Mouse (Mus musculus) limb, embryonic 10.5 days (tissue): ENCODE data around the gene Erich4. TPM values are rescaled to one million over a fixed set of nuclear protein-coding genes. Genes with fewer than 3 reads are reported as not detected.

Source experiments
- DNase-seq: peaks from one replicate; pipeline ENCODE4 v3.0.0-alpha.2; 2017; ENCODE audit warnings: low spot score
- H3K27ac ChIP-seq: fragments of 300-500 bp; sonication (generic); 2 replicates; pipeline ENCODE4 v1.5.1; 2016; ENCODE audit warnings: mild to moderate bottlenecking
- H3K27me3 ChIP-seq: fragments of 300-500 bp; sonication (generic); 2 replicates; pipeline ENCODE4 v1.6.1; 2016; ENCODE audit warnings: low read depth, mild to moderate bottlenecking; ENCODE audit not compliant: poor library complexity, severe bottlenecking
- H3K36me3 ChIP-seq: fragments of 300-500 bp; sonication (generic); 2 replicates; pipeline ENCODE4 v1.6.1; 2016; ENCODE audit warnings: mild to moderate bottlenecking, moderate library complexity
- H3K4me1 ChIP-seq: fragments of 300-500 bp; sonication (generic); 2 replicates; pipeline ENCODE4 v1.6.1; 2016
- H3K4me3 ChIP-seq: fragments of 300-500 bp; sonication (generic); 2 replicates; pipeline ENCODE4 v1.5.1; 2016; ENCODE audit warnings: mild to moderate bottlenecking, moderate library complexity
- H3K9me3 ChIP-seq: fragments of 300-500 bp; sonication (generic); replicated peaks from 2 replicates; pipeline ENCODE4 v1.6.1; 2016; ENCODE audit warnings: mild to moderate bottlenecking
- WGBS: fragments of 180-500 bp; shearing (Covaris S2); methylation state at CpG from one replicate; pipeline ENCODE4 v1.1.7; 2016; 5-methylcytosine and 5-hydroxymethylcytosine counted together
- polyA plus RNA-seq: library from polyadenylated mRNA; unstranded; fragments of >200 nt; fragmentation: Nextera tagmentation; extraction: Ambion mirVana; gene quantifications from 2 replicates; pipeline ENCODE4 v1.2.1, GENCODE M21; 2016

The Erich4 gene
- not detected in 2 replicates for polyA plus RNA-seq

DNA sequence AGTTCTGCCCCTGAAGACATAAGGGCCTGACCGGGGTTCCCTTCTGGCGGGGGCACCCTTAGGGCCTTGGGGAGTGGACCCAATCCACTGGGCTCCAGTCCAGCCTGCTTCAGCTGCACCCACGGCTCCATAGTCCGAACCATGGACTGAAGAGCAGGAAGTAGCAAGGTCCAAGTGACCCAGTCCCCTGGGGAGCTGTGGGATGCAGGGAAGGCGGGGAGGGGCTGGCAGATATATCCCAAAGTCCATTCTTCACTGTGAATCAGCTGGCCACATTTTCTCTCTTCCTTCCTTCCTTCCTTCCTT lies at the start of gene Erich4:
Gene Erich4 (minus strand): TSS at position 187 of the 306 bp plus-strand sequence.
- DNase-seq, result no peak
- Histone ChIP-seq H3K4me1 (peaks cover 6% of the 10 kb centered on the region), H3K4me3 (no peak within 1 kb of the TSS), H3K27ac (no peak within 1 kb of the TSS; the same call in 1 of the 2 replicates), H3K36me3 (peaks cover under 1% of the 10 kb centered on the region; the same call in 1 of the 2 replicates), H3K27me3 (no peaks in the 10 kb centered on the region), H3K9me3 (no peaks in the 10 kb centered on the region)
- WGBS, result 86% methylated on average over 5 of the region's 5 CpGs

GRCm38 (mm10) chr7:25658657-25659472 lies 43.2 kb upstream of the Erich4 start, which contains the start of the genes Bckdha and Exosc5:
Bckdha (minus strand) TSS chr7:25658981.
Exosc5 (plus strand) TSS chr7:25659164.
- no peaks in the 10 kb centered on the region for H3K9me3 ChIP-seq
- under 1% methylated on average over 50 of the region's 50 CpGs for WGBS
- no peaks in the 10 kb centered on the region for H3K27me3 ChIP-seq
- DNase-seq, result peak; percentile 98
- peak within 1 kb of the TSS; percentile 68 for H3K4me3 ChIP-seq
- H3K36me3 ChIP-seq, result peaks cover 30% of the 10 kb centered on the region
- peak within 1 kb of the TSS; percentile 95 for H3K27ac ChIP-seq
- peaks cover 21% of the 10 kb centered on the region for H3K4me1 ChIP-seq

DNA sequence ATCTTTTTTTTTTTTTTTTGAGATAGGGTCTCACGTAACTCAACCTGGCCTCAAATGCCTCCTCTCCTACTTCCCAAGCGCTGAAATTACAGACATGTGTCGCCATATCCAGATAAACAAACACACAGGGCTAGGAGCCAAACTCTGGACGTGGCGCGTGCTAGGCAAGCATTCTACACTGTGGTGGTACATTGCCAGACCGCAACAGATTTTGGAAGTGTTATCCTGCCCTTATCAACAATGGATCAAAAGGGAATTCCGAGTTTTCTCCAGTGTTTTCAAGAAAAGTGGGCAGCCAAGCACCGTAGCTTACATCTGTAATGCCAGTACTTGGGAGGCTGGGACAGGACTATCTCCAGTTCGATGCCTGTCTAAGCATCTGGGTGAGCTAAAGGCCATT lies 42.1 kb upstream of the Erich4 start:
- no peak for DNase-seq
- no peaks in the 10 kb centered on the region for H3K27me3 ChIP-seq
- peaks cover 21% of the 10 kb centered on the region for H3K4me1 ChIP-seq
- no peak overlapping the region for H3K27ac ChIP-seq
- H3K4me3 ChIP-seq, result peak overlapping the region; percentile 68
- no peaks in the 10 kb centered on the region for H3K9me3 ChIP-seq
- 43% methylated on average over 10 of the region's 10 CpGs for WGBS
- H3K36me3 ChIP-seq, result peaks cover 20% of the 10 kb centered on the region

- no peaks in the 10 kb centered on the region for H3K27me3 ChIP-seq
- peaks cover under 1% of the 10 kb centered on the region; the same call in 1 of the 2 replicates for H3K36me3 ChIP-seq
- no peak overlapping the region for H3K4me3 ChIP-seq
- no peaks in the 10 kb centered on the region for H3K9me3 ChIP-seq
- H3K4me1 ChIP-seq, result peaks cover 21% of the 10 kb centered on the region
- DNase-seq, result no peak
- WGBS, result 82% methylated on average over 11 of the region's 11 CpGs
- no peak overlapping the region for H3K27ac ChIP-seq
These were observed 40.1 kb upstream of the Erich4 start for GRCm38 (mm10) chr7:25655601-25656428.

DNA sequence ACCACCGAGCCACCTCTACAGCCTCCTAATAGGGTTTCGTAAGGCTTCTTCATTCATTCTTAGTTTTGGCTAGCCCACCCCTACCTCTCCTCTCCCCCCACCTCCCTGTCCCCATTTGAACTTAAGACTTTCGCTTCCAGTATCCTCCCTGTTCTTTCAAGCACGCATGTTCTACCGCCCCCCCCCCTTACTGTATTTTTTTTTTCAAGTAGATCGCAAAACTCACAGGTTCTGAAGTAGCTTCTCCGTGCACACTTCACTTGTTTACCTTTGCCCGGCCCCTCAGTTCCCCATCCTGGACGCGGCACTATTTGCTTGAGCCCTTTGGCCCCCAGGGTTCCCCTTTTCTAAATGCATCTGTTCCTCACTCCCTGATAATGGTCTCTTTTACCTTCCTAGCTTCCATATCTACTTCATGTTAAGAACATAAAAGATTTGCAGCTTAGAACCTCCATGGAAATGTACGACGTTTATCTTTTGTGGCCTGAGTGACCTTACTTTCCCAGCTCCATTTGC lies 36.6 kb upstream of the Erich4 start:
- H3K27ac ChIP-seq, result no peak overlapping the region
- H3K36me3 ChIP-seq, result no peaks in the 10 kb centered on the region; the same call in 1 of the 2 replicates
- no peaks in the 10 kb centered on the region for H3K9me3 ChIP-seq
- peaks cover 4% of the 10 kb centered on the region; the same call in 1 of the 2 replicates for H3K4me1 ChIP-seq
- no peaks in the 10 kb centered on the region for H3K27me3 ChIP-seq
- no peak overlapping the region for H3K4me3 ChIP-seq
- 94% methylated on average over 12 of the region's 12 CpGs for WGBS
- DNase-seq, result no peak

GRCm38 (mm10) chr7:25651281-25651680 lies 35.6 kb upstream of the Erich4 start:
- WGBS, result 92% methylated on average over 8 of the region's 8 CpGs
- Histone ChIP-seq H3K9me3 (no peaks in the 10 kb centered on the region), H3K4me1 (no peaks in the 10 kb centered on the region), H3K36me3 (no peaks in the 10 kb centered on the region; the same call in 1 of the 2 replicates), H3K27me3 (no peaks in the 10 kb centered on the region), H3K4me3 (no peak overlapping the region), H3K27ac (no peak overlapping the region)
- no peak for DNase-seq

- no peaks in the 10 kb centered on the region for H3K9me3 ChIP-seq
- no peaks in the 10 kb centered on the region for H3K27me3 ChIP-seq
- no peaks in the 10 kb centered on the region for H3K4me1 ChIP-seq
- 88% methylated on average over 5 of the region's 5 CpGs for WGBS
- H3K27ac ChIP-seq, result no peak overlapping the region
- no peak overlapping the region for H3K4me3 ChIP-seq
- H3K36me3 ChIP-seq, result peaks cover 3% of the 10 kb centered on the region; the same call in 1 of the 2 replicates
- DNase-seq, result no peak
These were observed 34.1 kb upstream of the Erich4 start for GRCm38 (mm10) chr7:25649839-25650238.

GRCm38 (mm10) chr7:25647574-25648123 lies 32.0 kb upstream of the Erich4 start:
- WGBS, result 46% methylated on average over 5 of the region's 5 CpGs
- no peaks in the 10 kb centered on the region for H3K27me3 ChIP-seq
- H3K27ac ChIP-seq, result no peak overlapping the region
- H3K4me3 ChIP-seq, result no peak overlapping the region
- H3K9me3 ChIP-seq, result no peaks in the 10 kb centered on the region
- H3K4me1 ChIP-seq, result no peaks in the 10 kb centered on the region
- H3K36me3 ChIP-seq, result peaks cover 4% of the 10 kb centered on the region; the same call in 1 of the 2 replicates
- no peak for DNase-seq

- H3K4me1 ChIP-seq, result no peaks in the 10 kb centered on the region
- H3K9me3 ChIP-seq, result no peaks in the 10 kb centered on the region
- 71% methylated on average over 14 of the region's 14 CpGs for WGBS
- H3K36me3 ChIP-seq, result peaks cover 14% of the 10 kb centered on the region; the same call in 1 of the 2 replicates
- H3K27me3 ChIP-seq, result no peaks in the 10 kb centered on the region
- no peak for DNase-seq
- H3K27ac ChIP-seq, result no peak overlapping the region
- no peak overlapping the region for H3K4me3 ChIP-seq
These were observed 29.4 kb upstream of the Erich4 start for GRCm38 (mm10) chr7:25645074-25645473.

DNA sequence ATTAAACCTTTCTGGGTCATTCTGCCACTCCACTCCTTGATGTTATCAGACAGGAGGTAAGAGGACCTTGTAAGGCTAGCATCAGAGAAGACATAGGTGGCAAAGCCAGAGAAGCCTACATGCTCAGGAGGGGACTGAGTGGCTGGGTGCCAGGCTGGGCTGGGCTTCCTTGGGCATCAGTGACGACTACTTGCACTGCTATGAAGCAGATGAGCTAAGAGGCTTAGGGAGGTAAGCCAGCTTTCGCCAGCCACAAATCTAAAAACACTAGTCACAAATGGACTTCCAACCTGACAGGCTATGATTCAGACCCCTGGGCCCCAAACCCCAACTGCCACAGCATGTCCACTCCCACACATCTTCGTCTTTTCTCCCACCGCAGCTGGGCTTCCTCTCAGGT lies 28.9 kb upstream of the Erich4 start:
- Histone ChIP-seq H3K4me3 (no peak overlapping the region), H3K27me3 (no peaks in the 10 kb centered on the region), H3K27ac (no peak overlapping the region), H3K36me3 (peaks cover 14% of the 10 kb centered on the region; the same call in 1 of the 2 replicates), H3K9me3 (no peaks in the 10 kb centered on the region), H3K4me1 (no peaks in the 10 kb centered on the region)
- no peak for DNase-seq
- 88% methylated on average over 4 of the region's 4 CpGs for WGBS

DNA sequence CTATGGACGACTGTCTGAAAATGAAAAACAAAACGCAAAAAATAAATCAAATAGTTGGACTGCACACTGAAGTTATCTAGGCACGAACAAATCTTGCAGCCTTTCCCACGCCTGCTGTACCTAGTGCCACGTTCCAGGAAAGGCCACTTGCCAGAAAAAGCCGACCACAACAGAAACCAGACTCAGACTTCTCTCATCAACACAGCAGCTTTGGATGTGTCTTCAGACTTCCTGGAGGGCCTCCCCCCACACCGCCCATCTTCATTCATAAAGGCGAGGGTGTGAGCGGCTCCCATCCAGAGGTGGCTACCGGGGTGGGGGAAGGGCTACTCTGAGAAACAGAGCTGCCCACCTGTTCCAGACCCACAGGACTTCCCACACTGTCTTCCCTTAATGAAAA lies 28.4 kb upstream of the Erich4 start:
- Histone ChIP-seq H3K4me3 (no peak overlapping the region), H3K27me3 (no peaks in the 10 kb centered on the region), H3K27ac (no peak overlapping the region), H3K9me3 (no peaks in the 10 kb centered on the region), H3K4me1 (no peaks in the 10 kb centered on the region), H3K36me3 (peaks cover 16% of the 10 kb centered on the region; the same call in 1 of the 2 replicates)
- WGBS, result 85% methylated on average over 10 of the region's 10 CpGs
- no peak for DNase-seq

GRCm38 (mm10) chr7:25639754-25640153 lies 24.1 kb upstream of the Erich4 start:
- Histone ChIP-seq H3K36me3 (peaks cover 37% of the 10 kb centered on the region), H3K4me1 (no peaks in the 10 kb centered on the region), H3K4me3 (no peak overlapping the region), H3K27me3 (no peaks in the 10 kb centered on the region), H3K27ac (no peak overlapping the region), H3K9me3 (no peaks in the 10 kb centered on the region)
- WGBS, result 90% methylated on average over 4 of the region's 4 CpGs
- no peak for DNase-seq
